Mouse (Mus musculus) kidney, adult 2 months (tissue): ENCODE results near the gene Ripor2.

Experiments
- CTCF ChIP-seq: fragments of 200-500 bp; conservative IDR thresholded peaks from 2 replicates; pipeline ENCODE4 v1.5.1; 2011; ENCODE audit warnings: low read depth, mild to moderate bottlenecking, control low read depth, low read length, moderate library complexity, mixed read lengths; ENCODE audit not compliant: insufficient read depth, insufficient read length
- POLR2A ChIP-seq: fragments of 200-500 bp; IDR thresholded peaks from one replicate; pipeline ENCODE4 v1.6.1; 2011; ENCODE audit warnings: low read depth, low read length, control low read depth

- no peak for TF ChIP-seq POLR2A
- TF ChIP-seq CTCF, result no peak
Measured at GRCm38 (mm10) chr13:24604096-24604495, 22.1 kb downstream of the Ripor2 start.
